Mouse (Mus musculus): ENCODE measurements around the gene Zfp791.

DNA sequence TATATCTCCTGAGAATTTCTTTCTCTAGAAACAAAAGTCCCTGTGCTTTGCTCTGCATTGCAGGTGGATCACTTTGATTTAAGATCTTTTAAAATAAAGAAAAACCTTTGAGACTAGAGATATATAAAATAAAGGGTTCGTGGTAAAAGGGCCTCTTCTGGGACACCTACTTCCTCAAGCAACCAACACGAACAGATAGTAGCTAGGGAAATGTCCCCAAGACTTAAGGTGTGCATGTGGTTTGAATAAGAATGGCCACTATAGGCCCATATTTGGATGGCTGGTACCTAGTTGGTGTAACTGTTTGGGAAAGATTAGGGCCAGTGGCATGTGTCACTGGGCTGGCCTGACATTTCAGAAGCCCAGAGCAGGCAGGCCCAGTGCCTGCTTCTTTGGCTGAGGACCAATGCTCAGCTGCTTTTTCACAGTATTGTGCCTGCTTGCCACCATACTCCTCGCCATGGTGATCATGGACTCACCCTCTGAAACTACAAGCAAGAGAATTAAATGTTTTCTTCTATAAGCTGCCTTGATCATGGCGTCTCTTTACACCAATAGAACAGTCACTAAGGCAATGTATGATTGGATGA lies 22.7 kb downstream of the Zfp791 start:
- no peak for TF ChIP-seq CTCF (IDR thresholded peaks at IDR 0.05; ENCODE audit: extremely low read depth, insufficient read depth, low read length)
- TF ChIP-seq POLR2A (IDR thresholded peaks at IDR 0.05; ENCODE audit: extremely low read depth, insufficient read depth, low read length): no peak

All from cortical plate, adult 2 months (tissue).